Mouse (Mus musculus) kidney, adult 11 months (tissue): ENCODE results near the gene Ube3b.

Experiments used
- DNase-seq: peaks from one replicate; pipeline ENCODE4 v3.0.0; 2022

Gene Ube3b

GRCm38 (mm10) chr5:114374409-114375213, 5.8 kb upstream of the Ube3b start:
- peak; percentile 48 for DNase-seq

GRCm38 (mm10) chr5:114378177-114378920, 2.1 kb upstream of the Ube3b start:
- no peak for DNase-seq

GRCm38 (mm10) chr5:114378936-114379335, 1.5 kb upstream of the Ube3b start:
- no peak for DNase-seq

GRCm38 (mm10) chr5:114379763-114380162, 644 bp upstream of the Ube3b start:
- peak; percentile 24 for DNase-seq

- DNase-seq, result no peak
Measured at GRCm38 (mm10) chr5:114381013-114381351, 575 bp downstream of the Ube3b start.

- no peak for DNase-seq
Measured at GRCm38 (mm10) chr5:114383184-114383904, 2.9 kb downstream of the Ube3b start.

GRCm38 (mm10) chr5:114384448-114384847, 4.0 kb downstream of the Ube3b start:
- no peak for DNase-seq

- DNase-seq, result no peak
Measured at GRCm38 (mm10) chr5:114393169-114393568, 12.8 kb downstream of the Ube3b start.

GRCm38 (mm10) chr5:114406592-114406991, 26.2 kb downstream of the Ube3b start:
- no peak for DNase-seq

- DNase-seq, result no peak
Measured at GRCm38 (mm10) chr5:114407269-114407668, 26.9 kb downstream of the Ube3b start.

GRCm38 (mm10) chr5:114407810-114408209, 27.4 kb downstream of the Ube3b start:
- DNase-seq, result no peak

- DNase-seq, result no peak
Measured at GRCm38 (mm10) chr5:114408846-114409245, 28.4 kb downstream of the Ube3b start.

- DNase-seq, result no peak
Measured at GRCm38 (mm10) chr5:114410429-114410828, 30.0 kb downstream of the Ube3b start.

GRCm38 (mm10) chr5:114412361-114412998, 32.1 kb downstream of the Ube3b start:
- DNase-seq, result no peak

- DNase-seq, result peak; percentile 74
Measured at GRCm38 (mm10) chr5:114413067-114413735, 32.8 kb downstream of the Ube3b start.

GRCm38 (mm10) chr5:114415606-114416005, 35.2 kb downstream of the Ube3b start:
- no peak for DNase-seq

GRCm38 (mm10) chr5:114416855-114417254, 36.4 kb downstream of the Ube3b start:
- no peak for DNase-seq

- DNase-seq, result no peak
Measured at GRCm38 (mm10) chr5:114418541-114418940, 38.1 kb downstream of the Ube3b start.

GRCm38 (mm10) chr5:114421561-114422298, 41.3 kb downstream of the Ube3b start:
- DNase-seq, result peak; percentile 48

- no peak for DNase-seq
Measured at GRCm38 (mm10) chr5:114422591-114422990, 42.2 kb downstream of the Ube3b start.

- DNase-seq, result no peak
Measured at GRCm38 (mm10) chr5:114423961-114424360, 43.6 kb downstream of the Ube3b start.

GRCm38 (mm10) chr5:114426732-114427131, 46.3 kb downstream of the Ube3b start:
- DNase-seq, result no peak
